Mouse (Mus musculus): Measurements from ENCODE around the gene Anks1b. TPM values are rescaled to one million over a fixed set of nuclear protein-coding genes. Genes with fewer than 3 reads are reported as not detected.

The Anks1b gene
- polyA plus RNA-seq, 1 experiment from 2014 or later, result 0.36 TPM

- H3K4me2 ChIP-seq (ENCODE audit: low read depth, severe bottlenecking), result no peak overlapping the region
- 85% methylated on average over 3 of the region's 3 CpGs for WGBS
- H3K4me1 ChIP-seq (ENCODE audit: control insufficient read depth, insufficient read depth, low read length), result no peaks in the 10 kb centered on the region
- no peak overlapping the region for H3K4me3 ChIP-seq (ENCODE audit: low read depth, low read length)
- no peaks in the 10 kb centered on the region for H3K36me3 ChIP-seq (ENCODE audit: control insufficient read depth, insufficient read depth, low read length)
- no peak for DNase-seq (ENCODE audit: low spot score)
- no peaks in the 10 kb centered on the region for H3K27me3 ChIP-seq (ENCODE audit: control insufficient read depth, insufficient read depth, low read length)
- H3K27ac ChIP-seq (replicated peaks; ENCODE audit: low read depth, low read length), result no peak overlapping the region
- no peak overlapping the region for H3K9ac ChIP-seq (ENCODE audit: low read length)
- H3K9me3 ChIP-seq (ENCODE audit: control insufficient read depth, low read length), result no peaks in the 10 kb centered on the region
- no peak for ATAC-seq (ENCODE audit: insufficient number of reproducible peaks, low FRiP score, low TSS enrichment, low read depth)
Measured at GRCm38 (mm10) chr10:90897894-90898293, 1024.6 kb downstream of the Anks1b start.

GRCm38 (mm10) chr10:90904185-90904584 is 1030.9 kb downstream of the Anks1b start:
- H3K36me3 ChIP-seq (ENCODE audit: control insufficient read depth, insufficient read depth, low read length), result no peaks in the 10 kb centered on the region
- H3K4me3 ChIP-seq (ENCODE audit: low read depth, low read length), result no peak overlapping the region
- no peaks in the 10 kb centered on the region for H3K4me1 ChIP-seq (ENCODE audit: control insufficient read depth, insufficient read depth, low read length)
- no peak overlapping the region for H3K4me2 ChIP-seq (ENCODE audit: low read depth, severe bottlenecking)
- no peaks in the 10 kb centered on the region for H3K9me3 ChIP-seq (ENCODE audit: control insufficient read depth, low read length)
- no peaks in the 10 kb centered on the region for H3K27me3 ChIP-seq (ENCODE audit: control insufficient read depth, insufficient read depth, low read length)
- no peak overlapping the region for H3K9ac ChIP-seq (ENCODE audit: low read length)
- H3K27ac ChIP-seq (replicated peaks; ENCODE audit: low read depth, low read length), result no peak overlapping the region
- ATAC-seq (ENCODE audit: insufficient number of reproducible peaks, low FRiP score, low TSS enrichment, low read depth), result peak; percentile 60; the same call in 1 of the 2 replicates
- DNase-seq (ENCODE audit: low spot score), result peak; percentile 48

GRCm38 (mm10) chr10:90907381-90907780 is 1034.1 kb downstream of the Anks1b start:
- no peak for ATAC-seq (ENCODE audit: insufficient number of reproducible peaks, low FRiP score, low TSS enrichment, low read depth)
- WGBS, result 73% methylated on average over 8 of the region's 8 CpGs
- Histone ChIP-seq H3K27me3 (ENCODE audit: control insufficient read depth, insufficient read depth, low read length) (no peaks in the 10 kb centered on the region), H3K9me3 (ENCODE audit: control insufficient read depth, low read length) (no peaks in the 10 kb centered on the region), H3K27ac (replicated peaks; ENCODE audit: low read depth, low read length) (no peak overlapping the region), H3K36me3 (ENCODE audit: control insufficient read depth, insufficient read depth, low read length) (no peaks in the 10 kb centered on the region), H3K9ac (ENCODE audit: low read length) (no peak overlapping the region), H3K4me2 (ENCODE audit: low read depth, severe bottlenecking) (no peak overlapping the region), H3K4me3 (ENCODE audit: low read depth, low read length) (no peak overlapping the region), H3K4me1 (ENCODE audit: control insufficient read depth, insufficient read depth, low read length) (no peaks in the 10 kb centered on the region)
- no peak for DNase-seq (ENCODE audit: low spot score)

GRCm38 (mm10) chr10:90923476-90923875 is 1050.2 kb downstream of the Anks1b start:
- no peak overlapping the region for H3K4me2 ChIP-seq (ENCODE audit: low read depth, severe bottlenecking)
- no peaks in the 10 kb centered on the region for H3K4me1 ChIP-seq (ENCODE audit: control insufficient read depth, insufficient read depth, low read length)
- no peak overlapping the region for H3K4me3 ChIP-seq (ENCODE audit: low read depth, low read length)
- H3K9me3 ChIP-seq (ENCODE audit: control insufficient read depth, low read length), result no peaks in the 10 kb centered on the region
- H3K36me3 ChIP-seq (ENCODE audit: control insufficient read depth, insufficient read depth, low read length), result no peaks in the 10 kb centered on the region
- no peak overlapping the region for H3K9ac ChIP-seq (ENCODE audit: low read length)
- ATAC-seq (ENCODE audit: insufficient number of reproducible peaks, low FRiP score, low TSS enrichment, low read depth) (no peak), DNase-seq (ENCODE audit: low spot score) (no peak)
- WGBS, result 91% methylated on average over 7 of the region's 7 CpGs
- no peak overlapping the region for H3K27ac ChIP-seq (replicated peaks; ENCODE audit: low read depth, low read length)
- H3K27me3 ChIP-seq (ENCODE audit: control insufficient read depth, insufficient read depth, low read length), result no peaks in the 10 kb centered on the region

- Histone ChIP-seq H3K9ac (ENCODE audit: low read length) (no peak overlapping the region), H3K36me3 (ENCODE audit: control insufficient read depth, insufficient read depth, low read length) (no peaks in the 10 kb centered on the region), H3K4me3 (ENCODE audit: low read depth, low read length) (no peak overlapping the region), H3K4me2 (ENCODE audit: low read depth, severe bottlenecking) (no peak overlapping the region), H3K27me3 (ENCODE audit: control insufficient read depth, insufficient read depth, low read length) (no peaks in the 10 kb centered on the region), H3K4me1 (ENCODE audit: control insufficient read depth, insufficient read depth, low read length) (no peaks in the 10 kb centered on the region), H3K27ac (replicated peaks; ENCODE audit: low read depth, low read length) (no peak overlapping the region), H3K9me3 (ENCODE audit: control insufficient read depth, low read length) (no peaks in the 10 kb centered on the region)
- no peak for ATAC-seq (ENCODE audit: insufficient number of reproducible peaks, low FRiP score, low TSS enrichment, low read depth)
- WGBS, result 50% methylated on average over 5 of the region's 5 CpGs
- no peak for DNase-seq (ENCODE audit: low spot score)
Measured at GRCm38 (mm10) chr10:90933088-90933487, 1059.8 kb downstream of the Anks1b start.

GRCm38 (mm10) chr10:90934678-90935077 is 1061.4 kb downstream of the Anks1b start:
- WGBS, result 52% methylated on average over 13 of the region's 13 CpGs
- H3K27me3 ChIP-seq (ENCODE audit: control insufficient read depth, insufficient read depth, low read length), result no peaks in the 10 kb centered on the region
- no peak overlapping the region for H3K4me3 ChIP-seq (ENCODE audit: low read depth, low read length)
- no peaks in the 10 kb centered on the region for H3K9me3 ChIP-seq (ENCODE audit: control insufficient read depth, low read length)
- no peak overlapping the region for H3K27ac ChIP-seq (replicated peaks; ENCODE audit: low read depth, low read length)
- H3K36me3 ChIP-seq (ENCODE audit: control insufficient read depth, insufficient read depth, low read length), result no peaks in the 10 kb centered on the region
- no peak overlapping the region for H3K4me2 ChIP-seq (ENCODE audit: low read depth, severe bottlenecking)
- H3K4me1 ChIP-seq (ENCODE audit: control insufficient read depth, insufficient read depth, low read length), result no peaks in the 10 kb centered on the region
- ATAC-seq (ENCODE audit: insufficient number of reproducible peaks, low FRiP score, low TSS enrichment, low read depth), result no peak
- DNase-seq (ENCODE audit: low spot score), result no peak
- no peak overlapping the region for H3K9ac ChIP-seq (ENCODE audit: low read length)

GRCm38 (mm10) chr10:90937721-90938460 is 1064.6 kb downstream of the Anks1b start:
- whole genome bisulfite sequencing, result 90% methylated on average over 5 of the region's 5 CpGs
- H3K9ac ChIP-seq (ENCODE audit: low read length), result no peak overlapping the region
- no peak overlapping the region for H3K27ac ChIP-seq (replicated peaks; ENCODE audit: low read depth, low read length)
- H3K4me1 ChIP-seq (ENCODE audit: control insufficient read depth, insufficient read depth, low read length), result no peaks in the 10 kb centered on the region
- ATAC-seq (ENCODE audit: insufficient number of reproducible peaks, low FRiP score, low TSS enrichment, low read depth), result no peak
- H3K4me3 ChIP-seq (ENCODE audit: low read depth, low read length), result no peak overlapping the region
- no peaks in the 10 kb centered on the region for H3K36me3 ChIP-seq (ENCODE audit: control insufficient read depth, insufficient read depth, low read length)
- no peaks in the 10 kb centered on the region for H3K27me3 ChIP-seq (ENCODE audit: control insufficient read depth, insufficient read depth, low read length)
- no peak for DNase-seq (ENCODE audit: low spot score)
- no peak overlapping the region for H3K4me2 ChIP-seq (ENCODE audit: low read depth, severe bottlenecking)
- H3K9me3 ChIP-seq (ENCODE audit: control insufficient read depth, low read length), result no peaks in the 10 kb centered on the region

- Histone ChIP-seq H3K4me2 (ENCODE audit: low read depth, severe bottlenecking) (no peak overlapping the region), H3K27me3 (ENCODE audit: control insufficient read depth, insufficient read depth, low read length) (no peaks in the 10 kb centered on the region), H3K9ac (ENCODE audit: low read length) (no peak overlapping the region), H3K4me1 (ENCODE audit: control insufficient read depth, insufficient read depth, low read length) (no peaks in the 10 kb centered on the region), H3K27ac (replicated peaks; ENCODE audit: low read depth, low read length) (no peak overlapping the region), H3K9me3 (ENCODE audit: control insufficient read depth, low read length) (no peaks in the 10 kb centered on the region), H3K36me3 (ENCODE audit: control insufficient read depth, insufficient read depth, low read length) (no peaks in the 10 kb centered on the region), H3K4me3 (ENCODE audit: low read depth, low read length) (no peak overlapping the region)
- 81% methylated on average over 15 of the region's 15 CpGs for WGBS
- no peak for DNase-seq (ENCODE audit: low spot score)
- no peak for ATAC-seq (ENCODE audit: insufficient number of reproducible peaks, low FRiP score, low TSS enrichment, low read depth)
Measured at GRCm38 (mm10) chr10:90940521-90941520, 1067.5 kb downstream of the Anks1b start.
